Mouse (Mus musculus): ENCODE data around the gene Fntb.
"Not testable (repeated sequence)": the region's sequence is repeated elsewhere in the genome, so short reads cannot be mapped to it uniquely, and the experiment has no call there.

The Fntb gene

GRCm38 (mm10) chr12:76765354-76765851 lies at the start of gene Fntb, which contains the start of gene Churc1:
Gene Fntb (plus strand): TSS chr12:76765589.
Gene Churc1 (plus strand): TSS chr12:76765538.
- DNase-seq (ENCODE audit: low read depth, low spot score) = peak; percentile 100

- DNase-seq (ENCODE audit: low read depth, low spot score) = no peak
These were observed 47.0 kb upstream of the Fntb start for GRCm38 (mm10) chr12:76718384-76718783.

- no peak for DNase-seq (ENCODE audit: low read depth, low spot score)
These were observed 44.8 kb upstream of the Fntb start for GRCm38 (mm10) chr12:76720572-76720971.

- DNase-seq (ENCODE audit: low read depth, low spot score) = no peak
These were observed 43.4 kb upstream of the Fntb start for GRCm38 (mm10) chr12:76722026-76722425.

GRCm38 (mm10) chr12:76727955-76728354 lies 37.4 kb upstream of the Fntb start:
- DNase-seq (ENCODE audit: low read depth, low spot score) = no peak

DNA sequence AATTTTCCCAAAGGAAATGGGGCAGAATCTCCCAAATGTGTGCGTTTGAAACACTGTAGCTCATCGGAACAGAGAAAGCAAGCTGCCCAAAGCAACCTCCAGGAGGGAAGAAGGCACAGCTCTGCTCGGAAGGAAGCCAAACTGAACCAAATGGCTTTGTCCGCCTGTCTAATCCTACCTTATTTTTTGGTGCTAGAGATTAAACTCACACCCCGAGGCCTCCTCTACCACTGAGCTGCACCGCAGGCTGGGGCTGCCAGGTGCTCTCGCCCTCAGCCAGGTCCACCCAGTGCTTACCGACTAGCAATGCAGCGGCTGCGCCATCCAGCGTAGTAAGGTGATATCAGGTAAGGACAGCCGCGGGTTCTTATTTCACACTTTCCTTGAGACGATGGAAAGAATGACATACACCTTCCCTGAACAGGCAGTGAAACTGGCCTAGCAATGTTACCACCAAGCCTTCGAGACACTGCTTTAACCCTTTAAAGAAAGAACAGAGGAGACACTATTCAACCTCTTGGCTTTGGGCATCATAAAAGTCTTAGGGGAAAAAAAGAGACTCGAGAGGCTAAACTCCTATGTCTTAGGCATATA lies 14.4 kb upstream of the Fntb start:
- DNase-seq (ENCODE audit: low read depth, low spot score) = no peak

DNA sequence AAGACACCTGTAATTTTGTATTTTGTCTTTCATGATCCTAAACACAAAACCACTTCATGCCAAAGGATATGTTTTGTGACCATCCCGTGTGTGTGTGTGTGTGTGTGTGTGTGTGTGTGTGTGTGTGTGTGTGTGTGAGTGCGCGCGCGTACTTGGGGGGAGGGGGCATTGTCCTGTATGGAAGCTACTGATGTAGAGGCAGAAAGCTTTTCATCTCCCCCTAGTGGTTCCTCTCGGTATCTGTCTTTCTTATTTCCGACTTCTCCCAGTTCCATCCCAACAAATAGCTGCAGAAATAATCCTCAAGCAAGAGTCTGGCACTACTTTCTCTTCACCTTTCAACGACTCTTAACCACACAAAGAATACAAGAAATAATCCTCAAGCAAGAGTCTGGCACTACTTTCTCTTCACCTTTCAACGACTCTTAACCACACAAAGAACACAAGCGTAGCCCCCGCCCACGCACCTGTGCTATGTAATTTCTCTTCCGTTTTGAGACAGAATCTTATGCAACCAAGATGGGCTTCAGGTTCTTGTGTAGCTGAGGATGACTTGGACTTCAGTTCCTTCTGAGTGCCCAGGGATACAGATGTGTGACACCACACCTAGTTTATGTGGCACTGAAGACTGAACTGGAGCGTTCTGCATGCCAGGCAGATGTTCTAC lies 12.6 kb upstream of the Fntb start:
- peak; percentile 46 for DNase-seq (ENCODE audit: low read depth, low spot score)

GRCm38 (mm10) chr12:76765901-76766630 lies 677 bp downstream of the Fntb start:
- peak; percentile 22 for DNase-seq (ENCODE audit: low read depth, low spot score)

DNA sequence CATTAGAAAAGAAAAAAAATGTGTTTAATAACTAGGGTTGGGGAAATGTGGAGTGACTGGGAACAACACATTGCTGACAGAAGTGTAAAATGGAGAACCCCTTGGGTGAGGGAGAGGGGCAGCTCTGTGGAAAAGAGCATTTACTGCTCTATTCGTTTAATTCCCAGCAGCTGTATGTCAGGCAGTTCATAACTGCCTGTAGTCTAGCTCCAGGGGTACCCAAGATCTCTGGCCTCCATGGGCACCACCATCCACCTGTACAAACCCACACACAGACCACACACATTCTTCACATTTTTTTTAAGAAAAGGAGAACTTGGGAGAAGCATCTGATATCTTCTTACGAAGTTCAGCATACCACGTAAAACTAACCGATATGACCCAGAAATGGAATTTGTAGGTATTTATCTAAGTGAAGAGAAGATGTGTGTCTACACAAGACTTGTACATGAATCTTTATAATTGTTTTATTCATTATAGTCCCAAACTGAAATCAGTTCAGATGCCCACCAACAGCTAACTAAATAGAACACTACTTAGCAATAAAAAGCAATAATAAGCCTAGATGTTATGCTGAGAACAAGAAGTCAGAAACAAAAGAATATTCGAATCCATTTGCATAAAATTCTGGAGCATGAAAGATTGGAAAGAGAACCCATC lies 5.6 kb downstream of the Fntb start:
- DNase-seq (ENCODE audit: low read depth, low spot score) = no peak

GRCm38 (mm10) chr12:76771540-76771939 lies 6.2 kb downstream of the Fntb start:
- DNase-seq (ENCODE audit: low read depth, low spot score) = no peak

- no peak for DNase-seq (ENCODE audit: low read depth, low spot score)
These were observed 9.3 kb downstream of the Fntb start for GRCm38 (mm10) chr12:76774652-76775051.

DNA sequence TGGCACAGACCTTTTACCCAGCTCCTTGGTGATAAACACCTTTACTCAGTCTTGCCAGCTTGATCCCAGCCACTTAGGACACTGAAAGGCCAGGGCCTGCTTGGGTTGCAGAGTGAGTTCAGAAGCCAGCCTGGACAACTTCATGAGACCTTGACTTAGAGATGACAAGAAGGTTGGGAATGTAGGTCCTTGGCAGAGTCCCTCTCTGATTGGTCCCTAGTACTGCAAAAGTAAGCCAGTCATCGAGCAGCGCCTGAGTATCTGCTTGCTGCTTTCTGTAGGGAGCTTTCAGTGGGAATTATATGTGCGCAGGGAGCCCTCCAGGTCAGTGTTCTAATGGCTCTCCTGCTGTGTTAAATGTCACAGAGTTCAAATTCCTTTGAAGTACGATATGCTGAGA lies 9.7 kb downstream of the Fntb start:
- no peak for DNase-seq (ENCODE audit: low read depth, low spot score)

GRCm38 (mm10) chr12:76776898-76777297 lies 11.5 kb downstream of the Fntb start:
- DNase-seq (ENCODE audit: low read depth, low spot score) = no peak

DNA sequence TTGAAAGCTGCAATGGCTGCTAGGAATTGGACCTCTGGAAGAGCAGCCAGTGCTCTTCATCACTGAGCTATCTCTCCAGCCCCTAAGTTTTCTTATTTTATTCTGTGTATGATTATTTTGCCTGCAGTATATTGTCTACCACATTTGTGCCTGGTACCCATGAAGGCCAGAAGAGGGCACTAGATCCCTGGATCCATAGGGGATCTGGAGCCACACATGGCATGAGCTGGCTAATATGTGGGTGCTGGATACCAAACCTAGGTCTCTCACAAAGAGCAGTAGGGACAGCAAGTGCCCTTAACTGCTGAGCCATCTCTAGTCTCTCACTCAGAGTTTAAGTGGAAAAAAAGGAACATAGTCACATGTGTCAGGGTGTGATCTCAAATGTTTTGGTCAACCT lies 12.5 kb downstream of the Fntb start:
- no peak for DNase-seq (ENCODE audit: low read depth, low spot score)

DNA sequence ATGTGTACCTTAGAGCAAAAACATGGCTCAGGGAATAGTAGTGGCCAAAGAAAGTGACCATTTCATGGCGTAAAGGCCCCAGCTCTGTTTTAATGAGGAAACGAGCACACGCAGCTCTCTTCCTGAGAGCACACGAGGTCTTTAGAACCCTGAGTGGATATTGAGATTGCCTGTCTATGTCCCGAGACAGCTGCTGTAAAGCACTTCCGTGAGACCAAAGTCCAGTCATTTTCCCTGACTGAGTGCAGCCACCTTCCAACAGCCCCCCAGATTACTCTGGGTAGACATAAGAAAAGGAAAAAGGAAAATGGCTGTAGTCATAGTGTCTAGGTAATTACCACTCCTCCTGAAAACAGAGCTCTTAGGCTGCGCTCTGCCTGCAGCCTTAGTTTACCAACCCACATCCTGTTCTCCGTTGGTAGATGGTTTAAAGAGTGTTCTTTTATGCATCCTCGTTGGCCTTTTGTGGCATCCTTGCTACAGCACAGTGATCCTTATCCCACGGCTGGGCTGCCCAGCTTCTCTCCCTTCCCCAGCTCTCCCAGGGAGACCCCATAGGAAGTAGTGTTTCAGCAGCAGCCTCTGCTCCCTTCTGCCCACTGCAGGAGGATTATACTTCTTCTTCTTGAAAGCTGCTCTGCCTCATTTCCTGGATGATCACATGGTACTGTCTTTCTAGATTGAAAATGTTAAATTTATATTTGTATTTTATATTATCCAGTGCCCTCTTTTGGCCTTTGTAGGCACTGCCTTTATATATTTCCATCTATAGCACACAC lies 13.1 kb downstream of the Fntb start:
- no peak for DNase-seq (ENCODE audit: low read depth, low spot score)

DNA sequence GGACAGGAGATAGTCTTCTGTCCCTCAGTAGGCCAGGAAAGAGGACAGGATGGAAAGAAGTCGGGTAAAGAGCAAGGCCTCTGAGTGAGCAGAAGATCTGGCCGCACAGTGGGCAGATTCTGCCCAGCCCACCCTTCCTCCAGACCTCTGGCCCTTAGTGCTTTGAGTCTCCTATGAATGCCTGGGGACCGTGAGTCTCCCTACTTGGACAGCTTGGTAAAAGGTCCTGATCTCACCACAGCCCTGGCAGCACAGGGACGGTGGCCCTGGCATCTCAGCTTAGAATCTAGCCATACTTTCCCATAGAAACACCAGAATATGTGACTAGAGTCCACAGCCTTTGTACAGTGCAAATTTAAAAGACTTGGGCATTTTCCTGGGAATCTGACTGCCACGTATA lies 14.6 kb downstream of the Fntb start:
- no peak for DNase-seq (ENCODE audit: low read depth, low spot score)

- no peak for DNase-seq (ENCODE audit: low read depth, low spot score)
These were observed 15.5 kb downstream of the Fntb start for GRCm38 (mm10) chr12:76780639-76781468.

- DNase-seq (ENCODE audit: low read depth, low spot score) = no peak
These were observed 18.7 kb downstream of the Fntb start for GRCm38 (mm10) chr12:76784056-76784619.

DNA sequence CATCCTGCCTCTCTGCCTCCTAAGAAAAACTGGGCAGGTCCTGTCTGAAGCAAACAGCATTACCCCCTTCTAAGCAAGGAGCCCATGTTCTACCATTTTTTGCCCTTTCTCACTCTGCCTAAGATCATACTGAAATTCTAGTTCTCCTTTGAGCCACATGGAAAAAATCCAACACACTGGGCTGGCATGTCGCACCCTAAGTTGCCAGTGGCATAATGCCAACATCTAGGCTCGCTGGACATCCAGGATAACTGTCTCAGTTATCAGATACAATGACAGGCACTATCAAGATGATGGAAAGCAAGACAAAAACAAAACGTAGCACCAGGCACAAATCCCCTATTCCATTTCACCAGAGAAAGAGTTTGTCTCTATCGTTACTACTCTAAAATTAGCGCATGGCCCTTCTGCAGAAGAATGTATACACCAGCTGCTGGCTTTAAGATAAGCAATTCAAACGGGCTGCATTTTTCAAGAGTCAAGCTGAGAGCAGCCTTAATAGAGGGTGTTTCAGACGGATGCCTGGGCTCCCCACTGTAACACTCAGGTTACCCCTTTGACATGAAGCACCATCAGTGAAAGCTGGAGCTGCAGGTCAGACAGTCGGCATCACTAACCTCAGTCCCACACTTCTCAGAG lies 25.2 kb downstream of the Fntb start:
- no peak for DNase-seq (ENCODE audit: low read depth, low spot score)

DNA sequence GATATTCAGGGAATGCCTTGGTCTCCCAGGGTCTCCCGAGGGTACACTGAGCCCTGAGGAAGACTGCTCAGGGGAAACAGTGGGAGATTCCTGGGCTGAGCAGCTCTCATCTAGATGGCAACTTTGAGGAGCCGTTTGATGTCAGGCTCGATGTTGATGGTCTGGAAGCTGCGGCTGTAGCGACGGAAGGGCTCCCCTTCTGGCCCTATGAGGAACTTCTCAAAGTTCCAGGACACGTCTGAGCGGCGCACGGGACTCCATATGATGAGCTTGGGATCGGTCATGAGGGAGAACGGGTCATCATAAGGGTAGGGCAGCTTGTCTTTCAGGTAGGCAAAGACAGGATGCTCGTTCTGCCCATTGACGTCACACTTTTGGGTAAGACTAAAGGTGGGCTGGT lies 27.2 kb downstream of the Fntb start:
- DNase-seq (ENCODE audit: low read depth, low spot score) = not testable (repeated sequence)
